Comparison of ENCODE assay signal across 32 mouse cellular contexts in genomic region chr7:27327500-27327899, GRCm38 (mm10). TPM values are rescaled to one million over a fixed set of nuclear protein-coding genes. Genes with fewer than 3 reads are reported as not detected.
"Had no signal": no experiment of that assay in that cellular context is flagged by ENCODE, and none has a peak within 500 bp of the region (broad histone marks: within the 10 kb centered on the region; RNA-seq: fewer than 3 reads in every experiment).

No protein-coding gene starts in this region.

- H3K9ac ChIP-seq: heart, embryonic 12.5 days; hindbrain, embryonic 13.5 days; hindbrain, embryonic 15.5 days; limb, embryonic 12.5 days; liver, embryonic 13.5 days; liver, embryonic 15.5 days had no signal

- H3K4me2 ChIP-seq: heart, embryonic 12.5 days; hindbrain, embryonic 13.5 days; hindbrain, embryonic 15.5 days; limb, embryonic 12.5 days; liver, embryonic 11.5 days; liver, embryonic 13.5 days; liver, embryonic 15.5 days had no signal

- DNase-seq: gastrocnemius, postnatal 14 days; gastrocnemius, postnatal 36 days; heart, adult 18-20 months; heart, postnatal 10 days; kidney, adult 18-20 months; kidney, postnatal 10 days; kidney, postnatal 4 days; liver; liver, embryonic 13.5 days had no signal

- H3K27ac ChIP-seq: heart, embryonic 10.5 days; hindbrain, embryonic 13.5 days; hindbrain, embryonic 15.5 days; hindbrain, postnatal 0 days; layer of hippocampus, adult 2 months; left cerebral cortex, adult 2 months; limb, embryonic 10.5 days; limb, embryonic 12.5 days; liver, embryonic 13.5 days; liver, embryonic 15.5 days had no signal

- ATAC-seq: hindbrain, postnatal 0 days; intestine, embryonic 16.5 days had no signal

- H3K9me3 ChIP-seq: heart, embryonic 10.5 days; heart, embryonic 12.5 days; hindbrain, embryonic 13.5 days; hindbrain, embryonic 15.5 days; limb, embryonic 10.5 days; limb, embryonic 12.5 days; liver, embryonic 13.5 days; liver, embryonic 15.5 days had no signal

- H3K36me3 ChIP-seq: heart, embryonic 10.5 days; hindbrain, embryonic 13.5 days; hindbrain, embryonic 15.5 days; limb, embryonic 12.5 days; liver, embryonic 13.5 days; liver, embryonic 15.5 days had no signal

- H3K4me3 ChIP-seq: heart, embryonic 10.5 days; heart, embryonic 12.5 days; hindbrain, embryonic 13.5 days; hindbrain, embryonic 15.5 days; layer of hippocampus, adult 2 months; left cerebral cortex, adult 2 months; limb, embryonic 10.5 days; limb, embryonic 12.5 days; liver, embryonic 13.5 days; liver, embryonic 15.5 days had no signal

RNA-seq across cellular contexts. Expression of gene Ltbp4, which starts 10.0 kb away (rescaled TPM):
- total RNA-seq: hematopoietic stem cell, adult 5-6 weeks had no signal

RNA-seq across cellular contexts. Expression of gene Gm20479, which starts 29.7 kb away (rescaled TPM):
- total RNA-seq: gastrocnemius, postnatal 36 days; heart, adult 18-20 months; heart, adult 8-10 months; heart, postnatal 25 days; hematopoietic stem cell, adult 5-6 weeks; hindbrain, postnatal 0 days; layer of hippocampus, adult 2 months; layer of hippocampus, postnatal 10 days; layer of hippocampus, postnatal 25 days; left cerebral cortex, adult 2 months; left cerebral cortex, postnatal 14 days; left cerebral cortex, postnatal 36 days had no signal
- polyA plus RNA-seq: gonadal fat pad, adult 2 months; heart, embryonic 14.5 days; heart, embryonic 16.5 days; hindbrain, embryonic 13.5 days; hindbrain, embryonic 15.5 days; hindbrain, postnatal 0 days; intestine, embryonic 16.5 days; limb, embryonic 10.5 days; limb, embryonic 12.5 days; limb, embryonic 14.5 days had no signal
